Mouse (Mus musculus): ENCODE measurements at regions not wholly inside any gene's neighbourhood (a gene's known extent, or its start where the extent isn't known, plus 50 kb on each side); places are given as distances from the start of the nearest gene placed in this dataset.

GRCm38 (mm10) chr13:114523116-114523515 lies 64.4 kb upstream of the Fst start:
- in situ Hi-C loops (cut with MboI; ENCODE audit: low sequenced_read_pairs): loop anchor here (25.0 kb wide), 1 partner anchor 636 kb away; no protein-coding TSS in a partner anchor

GRCm38 (mm10) chr13:114526856-114527255 lies 68.1 kb upstream of the Fst start:
- in situ Hi-C loops (cut with MboI; ENCODE audit: low sequenced_read_pairs): no loop called here

GRCm38 (mm10) chr13:114530171-114530774 lies 71.5 kb upstream of the Fst start:
- in situ Hi-C loops (cut with MboI; ENCODE audit: low sequenced_read_pairs): no loop called here

- in situ Hi-C loops (cut with MboI; ENCODE audit: low sequenced_read_pairs): no loop called here
Measured at GRCm38 (mm10) chr13:114531780-114532179, 73.0 kb upstream of the Fst start.

- in situ Hi-C loops (cut with MboI; ENCODE audit: low sequenced_read_pairs): no loop called here
Measured at GRCm38 (mm10) chr13:114532393-114533097, 73.8 kb upstream of the Fst start.

- in situ Hi-C loops (cut with MboI; ENCODE audit: low sequenced_read_pairs): no loop called here
Measured at GRCm38 (mm10) chr13:114534591-114534990, 75.8 kb upstream of the Fst start.

GRCm38 (mm10) chr13:114535721-114536120 lies 77.0 kb upstream of the Fst start:
- in situ Hi-C loops (cut with MboI; ENCODE audit: low sequenced_read_pairs): no loop called here

GRCm38 (mm10) chr13:114571731-114572130 lies 113.0 kb upstream of the Fst start:
- in situ Hi-C loops (cut with MboI; ENCODE audit: low sequenced_read_pairs): no loop called here

GRCm38 (mm10) chr13:114584566-114584965 lies 125.8 kb upstream of the Fst start:
- in situ Hi-C loops (cut with MboI; ENCODE audit: low sequenced_read_pairs): no loop called here

GRCm38 (mm10) chr13:114587621-114588020 lies 128.9 kb upstream of the Fst start:
- in situ Hi-C loops (cut with MboI; ENCODE audit: low sequenced_read_pairs): no loop called here

GRCm38 (mm10) chr13:114603341-114603740 lies 144.6 kb upstream of the Fst start:
- in situ Hi-C loops (cut with MboI; ENCODE audit: low sequenced_read_pairs): no loop called here

GRCm38 (mm10) chr13:114604037-114604694 lies 145.4 kb upstream of the Fst start:
- in situ Hi-C loops (cut with MboI; ENCODE audit: low sequenced_read_pairs): no loop called here

GRCm38 (mm10) chr13:114613909-114614308 lies 155.2 kb upstream of the Fst start:
- in situ Hi-C loops (cut with MboI; ENCODE audit: low sequenced_read_pairs): no loop called here

GRCm38 (mm10) chr13:114619416-114619815 lies 160.7 kb upstream of the Fst start:
- in situ Hi-C loops (cut with MboI; ENCODE audit: low sequenced_read_pairs): no loop called here

- in situ Hi-C loops (cut with MboI; ENCODE audit: low sequenced_read_pairs): no loop called here
Measured at GRCm38 (mm10) chr13:114636731-114637130, 178.0 kb upstream of the Fst start.

- in situ Hi-C loops (cut with MboI; ENCODE audit: low sequenced_read_pairs): no loop called here
Measured at GRCm38 (mm10) chr13:114639531-114639930, 178.5 kb upstream of the Mocs2 start.

- in situ Hi-C loops (cut with MboI; ENCODE audit: low sequenced_read_pairs): no loop called here
Measured at GRCm38 (mm10) chr13:114641688-114642390, 176.2 kb upstream of the Mocs2 start.

GRCm38 (mm10) chr13:114642901-114643491 lies 175.0 kb upstream of the Mocs2 start:
- in situ Hi-C loops (cut with MboI; ENCODE audit: low sequenced_read_pairs): no loop called here

GRCm38 (mm10) chr13:114643521-114643920 lies 174.5 kb upstream of the Mocs2 start:
- in situ Hi-C loops (cut with MboI; ENCODE audit: low sequenced_read_pairs): no loop called here

GRCm38 (mm10) chr13:114654267-114654666 lies 163.8 kb upstream of the Mocs2 start:
- in situ Hi-C loops (cut with MboI; ENCODE audit: low sequenced_read_pairs): no loop called here
